Mouse (Mus musculus): ENCODE results near the gene Slc37a4. TPM values are rescaled to one million over a fixed set of nuclear protein-coding genes. Genes with fewer than 3 reads are reported as not detected.

Gene Slc37a4
- polyA plus RNA-seq (2017; shearing (Covaris generic)) = 13.6 TPM

GRCm38 (mm10) chr9:44396684-44397411 is at the start of gene Slc37a4:
Gene Slc37a4 (plus strand): TSS chr9:44396852.

GRCm38 (mm10) chr9:44361190-44361917 is 35.3 kb upstream of the Slc37a4 start, which contains the start of gene Vps11:
Gene Vps11 (minus strand): TSS chr9:44361670.

DNA sequence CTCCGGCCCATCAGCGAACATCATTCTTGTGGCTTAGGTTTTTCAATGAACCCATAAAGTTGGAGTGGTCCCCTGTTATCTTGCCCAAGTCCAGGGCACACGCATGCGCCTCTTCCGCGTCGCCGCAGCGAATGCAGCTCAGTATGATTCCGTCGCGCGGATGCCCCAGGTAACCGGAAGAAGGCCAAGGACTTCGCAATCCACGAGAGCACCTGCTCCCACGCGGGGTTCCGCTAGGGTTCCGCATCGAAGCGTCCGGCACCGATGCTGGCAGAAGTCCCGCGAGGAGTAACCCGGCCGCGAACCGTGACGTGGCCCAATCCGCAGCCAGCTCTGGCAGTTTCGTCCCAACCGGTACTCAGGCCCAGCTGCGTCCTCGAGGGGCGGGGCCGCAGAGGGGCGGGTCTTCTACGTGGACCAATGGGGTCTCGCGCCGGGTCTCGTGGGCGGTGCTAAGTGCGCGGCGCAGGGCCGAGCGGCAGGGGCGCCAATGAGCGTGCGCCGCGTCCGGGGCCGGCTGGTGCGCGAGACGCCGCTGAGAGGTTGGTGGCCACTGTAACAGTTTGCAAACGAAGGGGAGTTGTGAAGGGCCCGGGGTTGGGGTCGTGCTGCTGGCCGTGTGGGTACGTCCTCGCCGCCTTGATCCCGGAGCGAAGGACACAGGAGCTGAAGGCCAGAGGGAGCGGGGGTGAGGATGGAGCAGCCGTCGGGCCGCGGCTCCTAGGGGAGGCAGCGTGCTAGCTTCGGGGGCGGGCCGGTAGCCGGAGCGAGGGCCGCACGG is 17.4 kb upstream of the Slc37a4 start, which contains the start of gene Hyou1:
Hyou1 (plus strand) TSS at position 437 of the 781 bp plus-strand sequence.

GRCm38 (mm10) chr9:44406906-44407751 is 10.5 kb downstream of the Slc37a4 start, which contains the start of the genes Rps25 and Trappc4:
Gene Rps25 (plus strand): TSS chr9:44407139.
Gene Trappc4 (minus strand): TSS chr9:44407600.

GRCm38 (mm10) chr9:44418519-44419385 is 22.1 kb downstream of the Slc37a4 start, which contains the start of gene Ccdc84:
Gene Ccdc84 (minus strand): TSS chr9:44418569.

GRCm38 (mm10) chr9:44440961-44441360 is 44.3 kb downstream of the Slc37a4 start, which contains the start of gene Foxr1:
Gene Foxr1 (minus strand): TSS chr9:44441136.

Other genes with a start within 250 kb of the Slc37a4 start
- 33.9 TPM for gene Cbl, start 162.8 kb upstream of the Slc37a4 start, polyA plus RNA-seq (2017; shearing (Covaris generic))
- gene Ccdc153, start 156.2 kb upstream of the Slc37a4 start, polyA plus RNA-seq (2017; shearing (Covaris generic)) = not detected
- 0.23 TPM for gene Pdzd3, start 145.4 kb upstream of the Slc37a4 start, polyA plus RNA-seq (2017; shearing (Covaris generic))
- 4.8 TPM for gene Nlrx1, start 128.3 kb upstream of the Slc37a4 start, polyA plus RNA-seq (2017; shearing (Covaris generic))
- not detected for gene Abcg4, start 108.2 kb upstream of the Slc37a4 start, polyA plus RNA-seq (2017; shearing (Covaris generic))
- gene Hinfp, start 91.2 kb upstream of the Slc37a4 start, polyA plus RNA-seq (2017; shearing (Covaris generic)) = 34.4 TPM
- gene C2cd2l, start 76.6 kb upstream of the Slc37a4 start, polyA plus RNA-seq (2017; shearing (Covaris generic)) = 12.7 TPM
- 8.7 TPM for gene Dpagt1, start 70.8 kb upstream of the Slc37a4 start, polyA plus RNA-seq (2017; shearing (Covaris generic))
- gene H2afx, start 62.2 kb upstream of the Slc37a4 start, polyA plus RNA-seq (2017; shearing (Covaris generic)) = 61.7 TPM
- gene Hmbs, start 52.6 kb upstream of the Slc37a4 start, polyA plus RNA-seq (2017; shearing (Covaris generic)) = 14.8 TPM
- gene Vps11, start 35.2 kb upstream of the Slc37a4 start, polyA plus RNA-seq (2017; shearing (Covaris generic)) = 50.0 TPM
- 15.7 TPM for gene Hyou1, start 17.4 kb upstream of the Slc37a4 start, polyA plus RNA-seq (2017; shearing (Covaris generic))
- 2,034 TPM for gene Rps25, start 10.3 kb downstream of the Slc37a4 start, polyA plus RNA-seq (2017; shearing (Covaris generic))
- 90.9 TPM for gene Trappc4, start 10.7 kb downstream of the Slc37a4 start, polyA plus RNA-seq (2017; shearing (Covaris generic))
- gene Ccdc84, start 21.7 kb downstream of the Slc37a4 start, polyA plus RNA-seq (2017; shearing (Covaris generic)) = 44.8 TPM
- gene Foxr1, start 44.3 kb downstream of the Slc37a4 start, polyA plus RNA-seq (2017; shearing (Covaris generic)) = 0.71 TPM
- not detected for gene Upk2, start 58.1 kb downstream of the Slc37a4 start, polyA plus RNA-seq (2017; shearing (Covaris generic))
- 20.8 TPM for gene Bcl9l, start 86.0 kb downstream of the Slc37a4 start, polyA plus RNA-seq (2017; shearing (Covaris generic))
- gene Cxcr5, start 165.0 kb downstream of the Slc37a4 start, polyA plus RNA-seq (2017; shearing (Covaris generic)) = 257 TPM
- gene Ddx6, start 208.0 kb downstream of the Slc37a4 start, polyA plus RNA-seq (2017; shearing (Covaris generic)) = 62.2 TPM